Mouse (Mus musculus) G1E (cell line): Measurements from ENCODE around the gene Vash1. TPM values are rescaled to one million over a fixed set of nuclear protein-coding genes. Genes with fewer than 3 reads are reported as not detected.

Experiments
- ATAC-seq: 2 replicates; pipeline ENCODE4 v1.8.0; 2016; ENCODE audit warnings: mild to moderate bottlenecking; ENCODE audit not compliant: insufficient number of reproducible peaks, poor library complexity, low FRiP score, severe bottlenecking; ENCODE audit errors: extremely low read depth
- DNase-seq: peaks from one replicate; pipeline ENCODE4 v3.0.0; 2012; ENCODE audit warnings: low spot score
- H3K27me3 ChIP-seq: 2 replicates; pipeline ENCODE4 v1.6.1; 2012; ENCODE audit warnings: mild to moderate bottlenecking, low read length, inconsistent platforms; ENCODE audit not compliant: insufficient read depth
- H3K36me3 ChIP-seq: replicated peaks from 2 replicates; pipeline ENCODE3; 2012; ENCODE audit warnings: mild to moderate bottlenecking, inconsistent platforms
- H3K4me1 ChIP-seq: 2 replicates; pipeline ENCODE4 v1.6.1; 2012; ENCODE audit warnings: low read depth, low read length, inconsistent platforms, mixed read lengths; ENCODE audit not compliant: insufficient read depth
- H3K4me3 ChIP-seq: 2 replicates; pipeline ENCODE4 v1.5.1; 2012; ENCODE audit warnings: low read depth, mild to moderate bottlenecking, inconsistent platforms, low read length, moderate library complexity, mixed read lengths
- H3K9me3 ChIP-seq: replicated peaks from 2 replicates; pipeline ENCODE4 v1.6.1; 2012; ENCODE audit warnings: inconsistent platforms
- CTCF ChIP-seq: IDR thresholded peaks from 2 replicates; pipeline ENCODE4 v1.5.1; 2012; ENCODE audit warnings: low read depth, low read length, inconsistent platforms, mixed read lengths
- GATA1 ChIP-seq: IDR thresholded peaks from 2 replicates; pipeline ENCODE4 v1.6.1; 2012; ENCODE audit warnings: borderline replicate concordance, low read length, inconsistent platforms, mixed read lengths
- GATA2 ChIP-seq: IDR thresholded peaks from 2 replicates; pipeline ENCODE4 v1.6.1; 2012; ENCODE audit warnings: low read depth, low read length, inconsistent platforms, borderline replicate concordance
- POLR2AphosphoS5 ChIP-seq: IDR thresholded peaks from 2 replicates; pipeline ENCODE4 v1.6.1; 2012; ENCODE audit warnings: low read depth, low read length, inconsistent platforms; ENCODE audit not compliant: insufficient replicate concordance
- TAL1 ChIP-seq: conservative IDR thresholded peaks from 2 replicates; pipeline ENCODE4 v1.6.1; 2012; ENCODE audit warnings: low read depth, low read length, inconsistent platforms, mixed read lengths
- polyA plus RNA-seq: library from polyadenylated mRNA; stranded (reverse); fragments of >175 nt; gene quantifications from 2 replicates; pipeline ENCODE4 v1.2.3, GENCODE M21; 2012
- total RNA-seq, 2 experiments: library from RNA; stranded (forward) in 1 of 2; stranded (reverse) in 1 of 2; fragments of 200-1000 nt in 1 of 2; fragments of >200 nt in 1 of 2; fragmentation: Nextera tagmentation in 1 of 2; gene quantifications; 2 replicates each; pipeline ENCODE4 v1.2.3; 2014 to 2017

The Vash1 gene
- total and polyA plus RNA-seq, 3 experiments: not detected

GRCm38 (mm10) chr12:86700927-86701310 lies 22.4 kb downstream of the Vash1 start:
- Histone ChIP-seq H3K9me3 (no peaks in the 10 kb centered on the region), H3K36me3 (peaks cover 5% of the 10 kb centered on the region), H3K4me1 (no peaks in the 10 kb centered on the region), H3K4me3 (no peak overlapping the region), H3K27me3 (peaks cover 4% of the 10 kb centered on the region; the same call in 1 of the 2 replicates)
- no peak for TF ChIP-seq CTCF
- no peak for TF ChIP-seq GATA2
- no peak for TF ChIP-seq GATA1
- TF ChIP-seq TAL1: no peak
- TF ChIP-seq POLR2AphosphoS5: no peak
- ATAC-seq: no peak
- DNase-seq: no peak

GRCm38 (mm10) chr12:86701491-86701890 lies 23.0 kb downstream of the Vash1 start:
- H3K36me3 ChIP-seq: peaks cover 5% of the 10 kb centered on the region
- ATAC-seq: no peak
- TF ChIP-seq CTCF: no peak
- TF ChIP-seq GATA2: no peak
- TF ChIP-seq POLR2AphosphoS5: no peak
- no peak for TF ChIP-seq GATA1
- no peak for TF ChIP-seq TAL1

DNA sequence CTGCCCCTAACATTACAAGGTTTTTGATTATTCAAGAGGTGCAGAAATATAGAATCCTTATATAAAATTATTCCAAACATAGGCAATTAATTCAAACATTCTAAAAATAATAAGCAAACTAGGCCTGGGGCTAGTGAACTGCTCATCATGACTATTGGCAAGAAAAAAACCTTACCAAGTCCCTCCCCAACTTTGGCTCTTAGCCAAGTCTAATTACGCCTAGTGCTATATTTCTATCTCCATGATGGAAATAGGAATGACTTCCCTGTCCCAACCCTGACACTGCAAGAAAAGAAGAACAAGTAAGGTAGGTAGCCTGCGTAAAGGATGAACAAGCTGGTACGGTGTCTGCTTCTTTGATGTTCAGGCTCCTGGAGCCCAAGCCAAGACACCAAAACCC lies 24.2 kb downstream of the Vash1 start:
- ATAC-seq (no peak), DNase-seq (no peak)
- Histone ChIP-seq H3K4me1 (no peaks in the 10 kb centered on the region), H3K27me3 (no peaks in the 10 kb centered on the region), H3K36me3 (peaks cover 5% of the 10 kb centered on the region), H3K4me3 (no peak overlapping the region), H3K9me3 (no peaks in the 10 kb centered on the region)
- TF ChIP-seq CTCF (no peak), GATA1 (no peak), GATA2 (no peak), POLR2AphosphoS5 (no peak), TAL1 (no peak)

More at GRCm38 (mm10) chr12:86701491-86701890, 23.0 kb downstream of the Vash1 start:
- no peaks in the 10 kb centered on the region for H3K27me3 ChIP-seq
- no peak for DNase-seq
- H3K4me1 ChIP-seq: no peaks in the 10 kb centered on the region
- H3K4me3 ChIP-seq: no peak overlapping the region
- no peaks in the 10 kb centered on the region for H3K9me3 ChIP-seq

GRCm38 (mm10) chr12:86705843-86706242 lies 27.3 kb downstream of the Vash1 start:
- no peak for TF ChIP-seq CTCF
- no peak for TF ChIP-seq TAL1
- TF ChIP-seq GATA2: no peak
- no peak for TF ChIP-seq POLR2AphosphoS5
- no peak for TF ChIP-seq GATA1
- Histone ChIP-seq H3K27me3 (no peaks in the 10 kb centered on the region), H3K36me3 (peaks cover 5% of the 10 kb centered on the region), H3K4me3 (no peak overlapping the region), H3K4me1 (no peaks in the 10 kb centered on the region), H3K9me3 (no peaks in the 10 kb centered on the region)
- no peak for ATAC-seq
- no peak for DNase-seq

- ATAC-seq: no peak
- H3K4me3 ChIP-seq: no peak overlapping the region
- no peaks in the 10 kb centered on the region for H3K9me3 ChIP-seq
- H3K36me3 ChIP-seq: no peaks in the 10 kb centered on the region
- no peak for DNase-seq
- H3K27me3 ChIP-seq: no peaks in the 10 kb centered on the region
- no peaks in the 10 kb centered on the region for H3K4me1 ChIP-seq
- TF ChIP-seq TAL1: no peak
- no peak for TF ChIP-seq CTCF
- TF ChIP-seq GATA2: no peak
- no peak for TF ChIP-seq POLR2AphosphoS5
- no peak for TF ChIP-seq GATA1
Measured at GRCm38 (mm10) chr12:86714026-86714425, 35.5 kb downstream of the Vash1 start.

GRCm38 (mm10) chr12:86715401-86715800 lies 36.9 kb downstream of the Vash1 start:
- ATAC-seq (no peak), DNase-seq (peak; percentile 33)
- no peaks in the 10 kb centered on the region for H3K4me1 ChIP-seq
- H3K36me3 ChIP-seq: peaks cover 5% of the 10 kb centered on the region
- H3K27me3 ChIP-seq: no peaks in the 10 kb centered on the region; the same call in 1 of the 2 replicates
- no peak overlapping the region for H3K4me3 ChIP-seq
- TF ChIP-seq GATA1 (no peak), GATA2 (no peak), TAL1 (no peak), POLR2AphosphoS5 (no peak), CTCF (peak; percentile 86)
- H3K9me3 ChIP-seq: no peaks in the 10 kb centered on the region
